Comparison of ENCODE assay signal across 12 mouse cellular contexts in genomic region chr15:88829791-88830440, GRCm38 (mm10). TPM values are rescaled to one million over a fixed set of nuclear protein-coding genes. Genes with fewer than 3 reads are reported as not detected.
A peak's percentile ranks its signal among the peaks of the same experiment; 100 is the strongest.
DNase-seq lines count a peak whose midpoint lies in the region; ATAC-seq and TF ChIP-seq lines count a peak whose summit lies in the region.
"Had no signal": no experiment of that assay in that cellular context is flagged by ENCODE, and none has a peak within 500 bp of the region (broad histone marks: within the 10 kb centered on the region; RNA-seq: fewer than 3 reads in every experiment).

No protein-coding gene starts in this region.

- DNase-seq in gastrocnemius, adult 2 months: peak; percentile 62
- no peak for DNase-seq in gastrocnemius, postnatal 14 days
- DNase-seq in left cerebral cortex, adult 18-20 months (ENCODE audit: low spot score in 2 of 2): peak; percentile 47 to 71
- no peak for DNase-seq in left cerebral cortex, adult 11 months (ENCODE audit: low spot score)
- peak; percentile 48 to 71 for DNase-seq in adrenal gland, postnatal 36 days
- DNase-seq in kidney, postnatal 14 days: peak; percentile 79
- DNase-seq in hindbrain, embryonic 11.5 days (ENCODE audit: low spot score): no peak
- DNase-seq: thymus, postnatal 36 days had no signal

- no peak overlapping the region for H3K4me2 ChIP-seq in hindbrain, embryonic 11.5 days (replicated peaks; ENCODE audit: low read depth, low read length)
- H3K4me2 ChIP-seq: embryonic facial prominence, embryonic 12.5 days; forebrain, embryonic 12.5 days had no signal

- H3K36me3 ChIP-seq in hindbrain, embryonic 11.5 days (ENCODE audit: control insufficient read depth, insufficient read depth, low read length): peaks cover 2% of the 10 kb centered on the region; the same call in 1 of the 2 replicates

- intact Hi-C loops in gastrocnemius, adult 2 months (cut with DNase I): loop anchor here (10.0 kb wide), 1 partner anchor 385 kb away; the partner anchor contains the start of gene Ppp6r2
- intact Hi-C loops in gastrocnemius, postnatal 14 days (cut with DNase I; ENCODE audit: low total_unique reads): loop anchor here (2.0 kb wide), 2 partner anchors 45 to 91 kb away; no protein-coding TSS in a partner anchor

- no peaks in the 10 kb centered on the region for H3K4me1 ChIP-seq in hindbrain, embryonic 11.5 days (replicated peaks; ENCODE audit: control insufficient read depth, insufficient read depth, low read length)
- H3K4me1 ChIP-seq: embryonic facial prominence, embryonic 12.5 days; forebrain, embryonic 12.5 days had no signal

- no peak overlapping the region for H3K4me3 ChIP-seq in gastrocnemius, adult 2 months
- H3K4me3 ChIP-seq in hindbrain, embryonic 11.5 days (ENCODE audit: low read depth, low read length): no peak overlapping the region
- H3K4me3 ChIP-seq: embryonic facial prominence, embryonic 12.5 days; forebrain, embryonic 12.5 days had no signal

- H3K27me3 ChIP-seq in hindbrain, embryonic 11.5 days (ENCODE audit: control insufficient read depth, insufficient read depth, low read length): no peaks in the 10 kb centered on the region
- H3K27me3 ChIP-seq: embryonic facial prominence, embryonic 12.5 days; forebrain, embryonic 12.5 days had no signal

- TF ChIP-seq CTCF in gastrocnemius, adult 2 months (IDR thresholded peaks at IDR 0.05): no peak

- ATAC-seq in hindbrain, embryonic 11.5 days (ENCODE audit: low FRiP score): no peak

- H3K27ac ChIP-seq in gastrocnemius, adult 2 months: peak overlapping the region; percentile 38; the same call in 1 of the 2 replicates
- no peak overlapping the region for H3K27ac ChIP-seq in hindbrain, embryonic 11.5 days (ENCODE audit: low read depth, low read length)
- H3K27ac ChIP-seq: embryonic facial prominence, embryonic 12.5 days; forebrain, embryonic 12.5 days; hindbrain, postnatal 0 days; liver, embryonic 14.5 days had no signal

- H3K9ac ChIP-seq in hindbrain, embryonic 11.5 days (ENCODE audit: low read depth, low read length): no peak overlapping the region
- H3K9ac ChIP-seq: embryonic facial prominence, embryonic 12.5 days; forebrain, embryonic 12.5 days; liver, embryonic 14.5 days had no signal

- no peaks in the 10 kb centered on the region for H3K9me3 ChIP-seq in hindbrain, embryonic 11.5 days (ENCODE audit: control insufficient read depth, low read length)
- H3K9me3 ChIP-seq: embryonic facial prominence, embryonic 12.5 days; forebrain, embryonic 12.5 days had no signal

- WGBS in hindbrain, embryonic 11.5 days: 80% methylated on average over 6 of the region's 6 CpGs

RNA-seq across cellular contexts. Expression of gene Creld2, which starts 10.5 kb away (rescaled TPM):
- 10 to 100 TPM in 1 of 2 experiments, 1 to 10 TPM in 1; 8.1 to 11.6 TPM for total RNA-seq in gastrocnemius, adult 2 months (2021)
- total RNA-seq in gastrocnemius, postnatal 14 days (2021): 10 to 100 TPM in 1 of 2 experiments, 1 to 10 TPM in 1; 8.9 to 11.4 TPM
- 10 to 100 TPM; 26.6 to 33.3 TPM for total RNA-seq in left cerebral cortex, adult 18-20 months (2021)
- total RNA-seq in adrenal gland, postnatal 36 days (2021): 10 to 100 TPM; 40.1 to 52.8 TPM
- 85.3 and 89.5 TPM in 2 replicates for polyA plus RNA-seq in hindbrain, embryonic 11.5 days (2014; fragmentation: Nextera tagmentation; extraction: Ambion mirVana)

RNA-seq across cellular contexts. Expression of gene Alg12, which starts 10.8 kb away (rescaled TPM):
- total RNA-seq in gastrocnemius, adult 2 months (2021): 1 to 10 TPM; 3.9 to 6.6 TPM
- total RNA-seq in gastrocnemius, postnatal 14 days (2021): 1 to 10 TPM; 4.9 to 5.4 TPM
- total RNA-seq in left cerebral cortex, adult 18-20 months (2021): 10 to 100 TPM; 13.0 to 13.6 TPM
- total RNA-seq in adrenal gland, postnatal 36 days (2021): 10 to 100 TPM; 14.1 to 18.9 TPM
- 10.6 and 11.5 TPM in 2 replicates for polyA plus RNA-seq in hindbrain, embryonic 11.5 days (2014; fragmentation: Nextera tagmentation; extraction: Ambion mirVana)

RNA-seq across cellular contexts. Expression of gene Pim3, which starts 32.1 kb away (rescaled TPM):
- 10 to 100 TPM; 34.4 to 46.6 TPM for total RNA-seq in gastrocnemius, adult 2 months (2021)
- total RNA-seq in gastrocnemius, postnatal 14 days (2021): 10 to 100 TPM; 13.4 to 26.0 TPM
- 10 to 100 TPM; 36.3 to 45.9 TPM for total RNA-seq in left cerebral cortex, adult 18-20 months (2021)
- total RNA-seq in adrenal gland, postnatal 36 days (2021): 100 to 1,000 TPM; 123 to 134 TPM
- 31.6 and 35.6 TPM in 2 replicates for polyA plus RNA-seq in hindbrain, embryonic 11.5 days (2014; fragmentation: Nextera tagmentation; extraction: Ambion mirVana)

Comparison
In these comparisons a context has a peak if more than half of its experiments do, and no peak if none do; other contexts are left out.
1. DNase-seq: peak in gastrocnemius, adult 2 months (single experiment), left cerebral cortex, adult 18-20 months (2 of 2), adrenal gland, postnatal 36 days (2 of 2) and kidney, postnatal 14 days (single experiment); none in gastrocnemius, postnatal 14 days (single experiment), left cerebral cortex, adult 11 months (single experiment) and hindbrain, embryonic 11.5 days (single experiment).